Mouse (Mus musculus): ENCODE measurements around the gene Anapc7. TPM values are rescaled to one million over a fixed set of nuclear protein-coding genes. Genes with fewer than 3 reads are reported as not detected.

Gene Anapc7
- 31.8 to 37.3 TPM (median 35.7 TPM) in 4 replicates for total RNA-seq (2023)

DNA sequence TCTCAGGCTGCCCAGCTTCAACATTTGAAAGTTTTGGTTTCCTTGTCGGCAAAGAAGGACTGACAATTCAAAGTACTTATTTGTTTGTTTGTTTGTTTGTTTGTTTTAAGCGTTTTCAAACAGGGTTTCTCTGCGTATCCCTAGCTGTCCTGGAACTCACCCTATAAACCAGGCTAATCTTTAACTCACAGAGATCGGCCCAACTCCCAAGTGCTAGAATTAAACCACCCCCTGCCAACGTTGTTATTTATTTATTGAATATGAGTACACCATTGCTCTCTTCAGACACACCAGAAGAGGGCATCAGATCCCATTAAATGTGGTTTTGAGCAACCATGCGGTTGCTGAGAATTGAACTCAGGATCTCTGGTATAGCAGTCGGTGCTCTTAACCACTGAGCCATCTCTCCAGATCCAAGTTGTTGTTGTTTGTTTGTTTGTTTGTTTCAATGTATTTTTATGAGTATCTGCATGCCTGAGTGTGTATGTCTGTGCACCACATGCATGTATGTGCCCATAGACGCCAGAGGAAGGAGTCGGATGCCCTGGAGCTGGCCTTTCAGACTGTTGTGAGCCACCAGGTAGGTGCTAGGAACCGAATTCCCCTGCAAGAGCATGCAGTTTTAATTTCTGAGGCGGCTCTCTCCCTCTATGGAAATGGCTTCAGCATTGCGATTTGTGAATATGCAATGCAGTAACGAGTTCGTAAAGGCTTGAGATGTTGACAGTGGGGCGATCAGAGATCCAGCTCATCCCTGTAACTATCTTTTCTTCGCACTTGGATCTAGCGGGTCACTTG lies at the start of gene Anapc7:
Gene Anapc7, plus strand, starts transcription at position 423 of the 798 bp plus-strand sequence.

DNA sequence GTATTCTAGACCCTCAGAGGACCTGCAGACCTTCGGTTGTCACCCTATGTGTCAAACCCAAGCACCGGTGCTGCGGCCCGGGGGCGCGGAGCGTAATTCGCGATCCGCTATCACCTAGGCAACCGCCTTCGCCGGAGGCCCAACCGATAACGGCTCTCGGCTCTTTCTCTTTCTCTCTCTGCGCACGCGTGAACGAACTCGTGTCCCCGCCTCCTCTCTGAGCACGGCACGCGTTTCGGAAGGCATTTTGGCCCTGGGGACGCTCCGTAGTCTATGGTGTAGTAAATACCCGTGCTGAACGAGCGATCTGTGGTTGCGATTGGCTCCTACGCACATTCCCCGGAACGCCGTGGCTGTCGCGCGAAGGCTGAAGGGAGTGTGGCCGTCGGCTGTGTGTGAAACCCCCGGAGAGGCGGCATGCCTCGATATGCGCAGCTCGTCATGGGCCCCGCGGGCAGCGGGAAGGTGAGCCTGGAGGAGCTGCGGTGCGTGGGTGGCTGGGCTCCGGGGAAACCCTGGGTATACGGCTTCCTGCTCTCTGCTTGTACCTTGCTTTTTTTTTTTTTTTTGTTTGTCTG lies 49.2 kb upstream of the Anapc7 start, which contains the start of gene Fam216a:
Gene Fam216a, minus strand, starts transcription at position 173 of the 578 bp plus-strand sequence.

DNA sequence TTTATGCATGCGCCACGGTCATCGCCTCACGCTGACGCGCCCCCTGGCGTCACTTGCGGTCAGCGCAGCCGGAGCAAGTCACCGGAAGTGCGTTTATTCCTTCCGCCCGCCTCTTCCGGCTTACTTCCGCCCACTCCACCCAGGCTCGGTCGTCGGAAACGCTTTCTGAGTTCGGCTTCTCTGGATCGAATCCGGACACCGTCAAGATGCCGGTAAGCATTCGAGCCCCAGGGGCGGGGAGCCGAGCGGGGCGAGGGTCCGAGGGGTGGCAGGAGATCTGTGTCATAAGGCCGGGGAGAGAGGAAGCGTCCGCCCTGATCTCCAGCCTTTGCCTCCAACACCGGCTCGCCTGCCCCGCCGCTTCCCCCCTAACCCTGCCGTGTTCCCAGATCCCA lies 29.7 kb upstream of the Anapc7 start, which contains the start of gene Arpc3:
Gene Arpc3, plus strand, starts transcription at position 93 of the 395 bp plus-strand sequence.

Other genes with a start within 250 kb of the Anapc7 start
- gene Hvcn1, start 214.9 kb upstream of the Anapc7 start, total RNA-seq (2023), result 709 to 813 TPM (median 779 TPM) in 4 replicates
- gene Tctn1, start 157.2 kb upstream of the Anapc7 start, total RNA-seq (2023), result 19.0 to 24.6 TPM (median 22.6 TPM) in 4 replicates
- 21.5 to 25.4 TPM (median 24.0 TPM) in 4 replicates for gene Pptc7, start 137.3 kb upstream of the Anapc7 start, total RNA-seq (2023)
- 9.9 to 11.7 TPM (median 10.7 TPM) in 4 replicates for gene Rad9b, start 67.5 kb upstream of the Anapc7 start, total RNA-seq (2023)
- 38.9 to 61.2 TPM (median 57.0 TPM) in 4 replicates for gene Vps29, start 67.3 kb upstream of the Anapc7 start, total RNA-seq (2023)
- 31.1 to 40.6 TPM (median 36.3 TPM) in 4 replicates for gene Gpn3, start 49.8 kb upstream of the Anapc7 start, total RNA-seq (2023)
- 9.1 to 10.8 TPM (median 9.8 TPM) in 4 replicates for gene Fam216a, start 49.3 kb upstream of the Anapc7 start, total RNA-seq (2023)
- 383 to 399 TPM (median 394 TPM) in 4 replicates for gene Arpc3, start 29.8 kb upstream of the Anapc7 start, total RNA-seq (2023)
- 69.5 to 80.5 TPM (median 74.2 TPM) in 4 replicates for gene Atp2a2, start 80.5 kb downstream of the Anapc7 start, total RNA-seq (2023)
- gene Ift81, start 192.8 kb downstream of the Anapc7 start, total RNA-seq (2023), result 1.7 to 5.1 TPM (median 3.8 TPM) in 4 replicates
- 2.4 to 5.4 TPM (median 2.6 TPM) in 4 replicates for gene P2rx7, start 222.2 kb downstream of the Anapc7 start, total RNA-seq (2023)